ENCODE assay signal across 12 mouse cellular contexts in the genomic region with DNA sequence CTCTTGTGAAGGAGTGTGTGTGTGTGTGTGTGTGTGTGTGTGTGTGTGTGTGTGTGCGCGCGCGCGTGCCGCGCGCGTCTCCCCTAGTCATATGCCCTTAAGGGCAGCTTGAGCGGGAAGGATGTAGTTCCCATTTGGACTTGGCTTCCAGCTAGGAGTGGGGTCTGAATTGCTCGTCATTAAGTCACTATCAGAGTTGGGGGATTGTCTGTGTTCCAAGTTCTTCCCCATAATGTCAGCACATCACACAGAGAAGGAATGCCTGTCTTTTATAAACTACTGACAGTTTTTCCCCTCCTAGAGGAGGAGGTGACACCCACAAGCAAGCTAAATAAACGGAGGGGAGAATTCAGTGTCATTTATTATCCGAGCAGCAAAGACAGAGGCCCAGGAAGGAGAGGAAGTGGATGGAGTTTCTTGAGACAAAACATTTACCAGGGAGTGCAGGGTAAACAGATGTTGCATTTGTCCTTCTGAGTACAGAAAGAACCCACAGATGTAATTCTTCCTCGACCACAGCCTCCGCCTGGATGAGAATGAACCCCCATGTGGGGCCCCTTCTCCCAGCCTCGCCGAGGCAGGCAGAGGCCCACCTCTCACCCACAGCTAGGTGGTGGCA. TPM values are rescaled to one million over a fixed set of nuclear protein-coding genes. Genes with fewer than 3 reads are reported as not detected.
DNase-seq lines count a peak whose midpoint lies in the region; ATAC-seq lines count a peak whose summit lies in the region.
"Had no signal": no experiment of that assay in that cellular context is flagged by ENCODE, and none has a peak within 500 bp of the region (broad histone marks: within the 10 kb centered on the region; RNA-seq: fewer than 3 reads in every experiment).

No protein-coding gene starts in this region.

- H3K9me3 ChIP-seq in kidney, embryonic 15.5 days (replicated peaks) = no peaks in the 10 kb centered on the region
- H3K9me3 ChIP-seq in embryonic facial prominence, embryonic 14.5 days (ENCODE audit: control insufficient read depth, low read length) = no peaks in the 10 kb centered on the region
- H3K9me3 ChIP-seq: hindbrain, embryonic 10.5 days had no signal

- H3K4me3 ChIP-seq in kidney, embryonic 15.5 days (replicated peaks) = 0 out of 2 replicates have a peak overlapping the region, but pooled peaks have one; percentile 3
- H3K4me3 ChIP-seq in embryonic facial prominence, embryonic 14.5 days (ENCODE audit: low read depth, low read length) = peak overlapping the region; percentile 78; the same call in 1 of the 2 replicates
- H3K4me3 ChIP-seq: hindbrain, embryonic 10.5 days had no signal

- peaks cover 49% of the 10 kb centered on the region for H3K4me1 ChIP-seq in kidney, embryonic 15.5 days
- peaks cover 36% of the 10 kb centered on the region for H3K4me1 ChIP-seq in embryonic facial prominence, embryonic 14.5 days (ENCODE audit: control insufficient read depth, insufficient read depth, low read length)

- peaks cover 48% of the 10 kb centered on the region for H3K27me3 ChIP-seq in kidney, embryonic 15.5 days
- peaks cover 22% of the 10 kb centered on the region for H3K27me3 ChIP-seq in embryonic facial prominence, embryonic 14.5 days (replicated peaks; ENCODE audit: control insufficient read depth, insufficient read depth, low read length)

- no peak for ATAC-seq in kidney, embryonic 15.5 days (replicated peaks; ENCODE audit: low FRiP score)
- no peak for ATAC-seq in embryonic facial prominence, embryonic 14.5 days (ENCODE audit: low read depth)

- peak overlapping the region; percentile 73 for H3K27ac ChIP-seq in kidney, embryonic 15.5 days
- H3K27ac ChIP-seq in embryonic facial prominence, embryonic 14.5 days (replicated peaks; ENCODE audit: low read depth, low read length) = peak overlapping the region; percentile 44; the same call in 1 of the 2 replicates
- H3K27ac ChIP-seq: hindbrain, embryonic 10.5 days had no signal

- peak overlapping the region; percentile 96 for H3K4me2 ChIP-seq in kidney, embryonic 15.5 days
- H3K4me2 ChIP-seq in embryonic facial prominence, embryonic 14.5 days (ENCODE audit: low read depth, low read length) = peak overlapping the region; percentile 83

- 20% methylated on average over 17 of the region's 17 CpGs for WGBS in kidney, embryonic 15.5 days
- 47% methylated on average over 15 of the region's 17 CpGs for WGBS in embryonic facial prominence, embryonic 14.5 days

- H3K36me3 ChIP-seq in kidney, embryonic 15.5 days = no peaks in the 10 kb centered on the region
- no peaks in the 10 kb centered on the region for H3K36me3 ChIP-seq in embryonic facial prominence, embryonic 14.5 days (ENCODE audit: control insufficient read depth, insufficient read depth, low read length)
- H3K36me3 ChIP-seq: G1E; hindbrain, embryonic 10.5 days had no signal

- no peak overlapping the region for H3K9ac ChIP-seq in kidney, embryonic 15.5 days
- no peak overlapping the region for H3K9ac ChIP-seq in embryonic facial prominence, embryonic 14.5 days (ENCODE audit: low read depth, low read length)

- DNase-seq in embryo, embryonic 10.5 days (ENCODE audit: low spot score) = peak; percentile 19
- DNase-seq in embryo, embryonic 9.5 days (ENCODE audit: extremely low spot score) = no peak
- DNase-seq in kidney, postnatal 10 days = no peak
- no peak for DNase-seq in embryonic facial prominence, embryonic 14.5 days (ENCODE audit: low spot score)
- peak; percentile 25 for DNase-seq in neural tube, embryonic 10.5 days (ENCODE audit: extremely low spot score, low spot score)
- no peak for DNase-seq in left cerebral cortex, adult 11 months (ENCODE audit: low spot score)
- no peak for DNase-seq in retina, postnatal 1 day
- DNase-seq: cerebellum, postnatal 10 days; right cerebral cortex, adult 18-20 months had no signal

RNA-seq across cellular contexts. Expression of a gene that starts 3.6 kb away (rescaled TPM):
- polyA plus RNA-seq in kidney, embryonic 15.5 days (2015; fragmentation: Nextera tagmentation; extraction: Ambion mirVana) = 13.6 and 14.9 TPM in 2 replicates
- 23.3 and 24.1 TPM in 2 replicates for polyA plus RNA-seq in embryonic facial prominence, embryonic 14.5 days (2014; fragmentation: Nextera tagmentation; extraction: Ambion mirVana)
- polyA plus RNA-seq: G1E had no signal

Comparison
In these comparisons a context has a peak if more than half of its experiments do, and no peak if none do; other contexts are left out.
1. DNase-seq: peak in embryo, embryonic 10.5 days (single experiment) and neural tube, embryonic 10.5 days (single experiment); none in embryo, embryonic 9.5 days (single experiment), kidney, postnatal 10 days (single experiment), embryonic facial prominence, embryonic 14.5 days (single experiment), left cerebral cortex, adult 11 months (single experiment) and retina, postnatal 1 day (single experiment).